Mouse (Mus musculus) activated CD4-positive, CD25-positive, alpha-beta regulatory T cell, adult 4 months (primary cell): Measurements from ENCODE around the gene Wdhd1. TPM values are rescaled to one million over a fixed set of nuclear protein-coding genes. Genes with fewer than 3 reads are reported as not detected.

Source experiments
- ATAC-seq: one replicate; pipeline ENCODE4 v1.8.0; 2017
- polyA plus RNA-seq, 2 experiments: library from polyadenylated mRNA; unstranded; fragments of 100-300 nt; shearing (Covaris generic); gene quantifications; one replicate each; pipeline ENCODE4 v1.2.1; 2017

Wdhd1 gene
- polyA plus RNA-seq, 2 experiments from 2014 or later: 18.2 to 18.7 TPM

- ATAC-seq: no peak
Observed at GRCm38 (mm10) chr14:47279058-47279457, 2.4 kb upstream of the Wdhd1 start.

GRCm38 (mm10) chr14:47276036-47276603, 537 bp downstream of the Wdhd1 start:
- peak; percentile 3 for ATAC-seq

- no peak for ATAC-seq
Observed at GRCm38 (mm10) chr14:47275417-47275816, 1.2 kb downstream of the Wdhd1 start.

GRCm38 (mm10) chr14:47273751-47274150, 2.9 kb downstream of the Wdhd1 start:
- no peak for ATAC-seq

DNA sequence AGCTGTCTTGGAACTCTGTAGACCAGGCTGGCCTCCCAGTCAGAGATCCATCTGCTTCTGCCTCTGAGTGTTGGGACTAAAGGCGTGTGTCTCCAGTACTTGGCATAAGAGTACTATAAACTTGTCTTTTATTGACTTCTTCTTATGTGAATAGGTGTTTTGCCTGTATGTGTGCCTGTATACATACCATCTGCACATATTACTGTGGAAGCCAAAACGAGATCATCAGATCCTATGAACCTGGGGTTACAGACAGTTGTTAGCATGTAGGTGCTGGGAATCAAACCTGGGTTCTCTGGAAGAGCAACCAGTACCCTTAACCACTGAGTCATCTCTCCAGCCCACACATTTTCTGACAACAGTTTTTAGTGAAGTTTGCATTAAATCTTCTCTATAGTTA, 7.0 kb downstream of the Wdhd1 start:
- no peak for ATAC-seq

- no peak for ATAC-seq
Observed at GRCm38 (mm10) chr14:47269056-47269455, 7.6 kb downstream of the Wdhd1 start.

DNA sequence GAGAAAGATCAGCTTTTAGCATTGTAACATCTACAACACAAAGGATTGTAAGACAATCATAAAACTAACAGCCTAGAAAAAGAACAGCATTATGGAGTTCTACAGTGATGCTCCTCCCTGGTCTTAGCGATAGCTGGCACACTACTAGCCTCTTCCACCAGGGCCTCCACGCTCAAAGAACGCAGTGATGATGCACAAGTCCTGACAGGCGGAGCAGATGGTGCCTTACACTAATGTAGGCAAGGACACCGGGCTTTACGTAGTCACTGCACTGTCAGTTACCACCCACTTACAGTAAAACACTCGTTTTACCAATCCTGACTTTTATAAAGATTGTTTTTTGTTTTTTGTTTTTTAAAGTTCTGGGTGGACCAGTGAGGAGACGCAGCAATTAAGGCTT, 10.8 kb downstream of the Wdhd1 start:
- no peak for ATAC-seq

DNA sequence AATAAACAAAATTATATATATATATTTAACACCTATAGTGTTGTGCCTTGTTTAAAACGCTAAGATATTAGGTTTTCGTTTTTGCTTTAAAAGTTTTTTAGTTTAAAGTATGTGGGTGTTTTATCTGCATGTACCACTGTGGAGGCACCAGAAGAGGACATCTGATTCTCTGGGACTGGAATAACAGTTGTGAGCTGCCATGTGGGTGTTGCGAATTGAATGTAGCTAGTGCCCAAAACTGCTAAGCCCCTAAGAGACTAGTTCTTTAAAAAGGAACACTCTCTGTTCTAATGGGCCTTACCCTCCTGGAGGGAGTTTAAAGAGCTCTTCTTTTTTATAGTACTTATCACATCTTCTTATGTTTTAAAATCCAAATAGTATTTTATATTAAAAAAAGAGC, 11.8 kb downstream of the Wdhd1 start:
- ATAC-seq: no peak

DNA sequence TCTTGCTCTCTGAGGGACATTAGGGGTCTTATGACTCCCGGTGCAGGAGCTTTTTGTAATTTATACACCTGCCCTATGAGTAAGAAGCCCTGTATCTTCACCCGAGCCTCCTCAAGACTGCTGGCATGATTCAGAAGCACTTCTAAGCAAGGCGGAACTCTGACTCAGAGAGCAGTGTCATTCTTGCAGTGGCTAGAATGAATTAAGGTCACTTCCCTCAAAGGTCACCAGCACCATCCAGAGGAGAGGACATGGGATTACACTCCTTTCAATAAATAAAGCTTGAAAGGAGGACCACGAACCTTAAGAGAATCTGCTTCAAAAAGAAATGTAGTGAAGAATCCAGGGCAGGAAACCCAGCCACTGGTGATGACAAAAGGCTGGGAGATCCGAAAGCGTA, 26.8 kb downstream of the Wdhd1 start:
- no peak for ATAC-seq

DNA sequence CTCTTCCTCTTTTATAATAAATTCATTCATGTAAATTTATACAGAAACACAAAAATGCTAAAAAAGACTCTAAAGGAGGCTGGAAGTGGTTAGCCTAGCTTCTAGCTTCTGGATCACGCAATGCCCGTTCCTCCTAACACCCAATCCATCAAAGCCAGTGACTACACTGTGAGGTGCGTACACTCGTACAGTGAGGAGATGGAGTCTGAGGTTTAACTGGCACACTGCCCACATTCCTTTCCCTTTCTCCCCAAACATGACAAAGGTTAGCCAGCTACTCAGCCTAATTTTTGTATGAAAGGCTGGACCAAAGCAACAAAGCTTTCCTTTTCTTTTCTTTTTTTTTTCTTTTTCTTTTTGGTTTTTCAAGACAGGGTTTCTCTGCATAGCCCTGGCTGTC, 33.9 kb downstream of the Wdhd1 start:
- ATAC-seq: no peak

DNA sequence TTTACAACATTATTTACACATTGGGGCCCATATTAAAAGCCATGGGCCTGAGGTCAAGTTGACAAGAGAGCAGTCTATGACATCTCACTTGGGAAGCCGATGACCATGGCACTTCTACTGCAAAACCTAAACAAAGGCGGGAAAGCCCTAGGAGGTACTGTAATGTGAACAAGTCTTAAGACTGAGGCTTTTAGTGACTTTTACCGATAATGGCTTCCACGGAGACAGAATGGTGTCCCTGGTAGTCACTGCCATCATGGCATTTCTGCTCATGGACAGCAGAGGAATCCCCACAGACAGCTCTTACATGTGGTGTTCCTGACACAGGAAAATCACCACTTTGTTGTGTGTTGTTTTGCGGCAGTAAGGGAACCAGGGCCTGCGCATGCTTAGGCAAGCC, 35.6 kb downstream of the Wdhd1 start:
- ATAC-seq: no peak

- ATAC-seq: no peak
Observed at GRCm38 (mm10) chr14:47240600-47240999, 36.1 kb downstream of the Wdhd1 start.

DNA sequence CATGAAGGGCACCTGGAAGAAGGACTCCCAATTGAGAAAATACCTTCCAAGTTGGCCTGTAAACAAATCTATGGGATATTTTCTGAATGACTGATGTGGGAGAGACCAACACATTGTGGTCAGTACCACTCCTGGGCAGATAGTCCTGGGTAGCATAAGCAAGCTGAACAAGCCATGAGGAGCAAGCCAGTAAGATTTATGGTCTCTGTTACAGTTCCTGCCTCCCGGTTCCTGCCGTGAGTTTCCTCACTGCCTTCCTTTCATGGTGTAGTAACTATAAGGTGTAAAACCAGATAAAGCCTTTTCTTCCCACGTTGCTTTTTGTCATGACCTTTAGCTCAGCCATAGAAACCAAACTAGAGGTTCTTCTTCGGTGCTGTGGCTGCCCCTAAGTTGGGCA, 39.4 kb downstream of the Wdhd1 start:
- no peak for ATAC-seq

- no peak for ATAC-seq
Observed at GRCm38 (mm10) chr14:47236491-47236890, 40.2 kb downstream of the Wdhd1 start.

- no peak for ATAC-seq
Observed at GRCm38 (mm10) chr14:47234526-47235250, 42.0 kb downstream of the Wdhd1 start.

GRCm38 (mm10) chr14:47234032-47234431, 42.6 kb downstream of the Wdhd1 start:
- no peak for ATAC-seq

- ATAC-seq: no peak
Observed at GRCm38 (mm10) chr14:47233602-47234001, 43.1 kb downstream of the Wdhd1 start.

DNA sequence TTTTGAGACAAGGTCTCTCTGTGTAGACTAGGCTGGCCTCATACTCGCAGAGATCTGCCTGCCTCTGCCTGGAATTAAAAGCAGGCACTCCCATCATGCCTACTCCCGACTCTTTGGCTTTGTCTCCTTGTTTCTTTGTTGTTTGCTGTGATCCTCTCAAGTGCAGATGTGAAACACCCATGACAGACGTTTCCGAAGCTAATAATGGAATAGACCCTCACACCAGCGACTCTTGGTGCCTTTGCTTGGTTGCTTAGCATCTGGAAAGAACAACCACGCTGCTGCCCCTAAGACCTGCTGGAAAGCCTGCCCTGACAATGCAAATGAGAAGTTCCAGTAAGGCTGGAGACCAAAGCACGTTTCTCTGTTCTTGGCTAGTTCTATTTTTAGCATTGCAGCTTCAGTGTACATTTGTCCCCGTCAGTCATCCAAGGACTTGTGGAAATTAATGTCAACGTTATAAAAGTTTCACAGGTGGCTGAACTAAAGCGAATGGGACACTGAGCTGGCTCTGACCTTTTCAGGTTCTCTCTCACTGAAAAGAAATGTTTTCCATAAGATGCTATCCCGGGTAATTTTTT, 46.8 kb downstream of the Wdhd1 start:
- no peak for ATAC-seq

DNA sequence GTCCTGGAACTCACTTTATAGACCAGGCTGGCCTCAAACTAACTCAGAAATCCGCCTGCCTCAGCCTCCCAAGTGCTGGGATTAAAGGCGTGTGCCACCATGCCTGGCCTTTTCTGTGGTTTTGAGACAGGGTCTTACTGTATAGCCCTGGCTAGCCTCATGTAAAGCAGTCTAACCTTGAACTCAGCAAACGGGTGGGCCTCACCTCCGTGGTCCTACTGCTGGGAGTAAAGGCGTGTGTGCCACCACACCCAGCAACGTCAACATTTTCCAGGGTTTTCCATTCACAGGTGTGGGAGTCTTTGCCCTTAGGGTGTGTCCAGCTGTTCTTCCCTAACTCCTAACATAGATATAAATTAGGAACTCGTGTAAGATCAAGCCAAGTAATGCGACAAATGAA, 50.7 kb downstream of the Wdhd1 start:
- no peak for ATAC-seq

GRCm38 (mm10) chr14:47224476-47225325, 52.0 kb downstream of the Wdhd1 start:
- ATAC-seq: no peak

GRCm38 (mm10) chr14:47222631-47223450, 53.8 kb downstream of the Wdhd1 start:
- ATAC-seq: peak; percentile 49

GRCm38 (mm10) chr14:47221567-47221966, 55.1 kb downstream of the Wdhd1 start:
- no peak for ATAC-seq
